Mouse (Mus musculus) brain, embryonic 14.5 days (tissue): Measurements from ENCODE around the gene 4930404N11Rik.

Experiments used
- CTCF ChIP-seq: fragments of 200-500 bp; IDR thresholded peaks from 2 replicates; pipeline ENCODE4 v1.5.1; 2012; ENCODE audit warnings: inconsistent platforms, mild to moderate bottlenecking, moderate library complexity, borderline replicate concordance; ENCODE audit not compliant: insufficient read depth, insufficient read length; ENCODE audit errors: extremely low read depth
- POLR2A ChIP-seq: fragments of 200-500 bp; IDR thresholded peaks from 2 replicates; pipeline ENCODE4 v1.6.1; 2012; ENCODE audit warnings: mild to moderate bottlenecking, inconsistent platforms, borderline replicate concordance; ENCODE audit not compliant: poor library complexity, insufficient read depth, insufficient read length, severe bottlenecking; ENCODE audit errors: extremely low read depth

GRCm38 (mm10) chr10:81354738-81355477, 10.7 kb downstream of the 4930404N11Rik start:
- TF ChIP-seq POLR2A (no peak), CTCF (no peak)
